Mouse (Mus musculus) forebrain, embryonic 13.5 days (tissue): ENCODE results near the gene Epb41l5. TPM values are rescaled to one million over a fixed set of nuclear protein-coding genes. Genes with fewer than 3 reads are reported as not detected.

Source experiments
- ATAC-seq: fragments of 200-750 bp; cut with Nextera tagmentation; 2 replicates; pipeline ENCODE4 v1.8.0; 2017
- H3K27ac ChIP-seq: fragments of 300-500 bp; sonication (generic); 2 replicates; pipeline ENCODE4 v1.5.1; 2015; ENCODE audit warnings: inconsistent platforms, mild to moderate bottlenecking, moderate library complexity
- H3K27me3 ChIP-seq: fragments of 300-500 bp; sonication (generic); 2 replicates; pipeline ENCODE4 v1.6.1; 2015; ENCODE audit warnings: mild to moderate bottlenecking, inconsistent platforms
- H3K36me3 ChIP-seq: fragments of 300-500 bp; sonication (generic); 2 replicates; pipeline ENCODE4 v1.6.1; 2015; ENCODE audit warnings: mild to moderate bottlenecking, inconsistent platforms; ENCODE audit not compliant: poor library complexity, severe bottlenecking
- H3K4me1 ChIP-seq: fragments of 300-500 bp; sonication (generic); 2 replicates; pipeline ENCODE4 v1.6.1; 2015; ENCODE audit warnings: inconsistent platforms
- H3K4me2 ChIP-seq: fragments of 300-500 bp; sonication (generic); 2 replicates; pipeline ENCODE4 v1.6.1; 2015; ENCODE audit warnings: inconsistent platforms, mild to moderate bottlenecking, moderate library complexity
- H3K4me3 ChIP-seq: fragments of 300-500 bp; sonication (generic); 2 replicates; pipeline ENCODE4 v1.5.1; 2015; ENCODE audit warnings: mild to moderate bottlenecking, inconsistent platforms
- H3K9ac ChIP-seq: fragments of 300-500 bp; sonication (generic); 2 replicates; pipeline ENCODE4 v1.6.1; 2015; ENCODE audit warnings: mild to moderate bottlenecking, inconsistent platforms
- H3K9me3 ChIP-seq: fragments of 300-500 bp; sonication (generic); replicated peaks from 2 replicates; pipeline ENCODE4 v1.6.1; 2016; ENCODE audit warnings: inconsistent platforms
- WGBS: fragments of 180-500 bp; shearing (Covaris S2); methylation state at CpG from one replicate; pipeline ENCODE4 v1.1.7; 2015; 5-methylcytosine and 5-hydroxymethylcytosine counted together
- polyA plus RNA-seq: library from polyadenylated mRNA; unstranded; fragments of >200 nt; fragmentation: Nextera tagmentation; extraction: Ambion mirVana; gene quantifications from 2 replicates; pipeline ENCODE4 v1.2.1, GENCODE M21; 2015

The Epb41l5 gene
- polyA plus RNA-seq, 1 experiment from 2014 or later, result 26.2 TPM

DNA sequence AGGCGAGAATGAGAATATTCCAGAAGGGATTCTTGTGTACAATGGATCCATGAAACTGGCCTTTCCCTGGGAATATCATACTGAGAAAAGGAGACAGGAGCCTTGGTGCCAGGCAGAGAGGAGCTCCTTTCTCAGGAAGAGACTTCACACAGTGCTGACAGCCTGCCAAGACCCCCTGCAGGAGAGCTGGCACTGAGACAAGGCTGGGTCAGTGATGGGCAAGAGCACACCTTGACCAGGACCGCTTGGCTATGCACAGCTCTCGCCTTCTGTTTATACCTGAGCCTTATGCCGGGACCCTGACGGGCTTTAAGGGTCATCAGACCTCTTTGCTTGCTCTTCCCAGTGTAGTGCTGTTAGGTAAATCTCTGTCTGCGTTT lies 153.4 kb downstream of the Epb41l5 start:
- Histone ChIP-seq H3K4me3 (no peak overlapping the region), H3K27ac (no peak overlapping the region)
- 87% methylated on average over 6 of the region's 6 CpGs for WGBS

More for the DNA sequence above, 153.4 kb downstream of the Epb41l5 start:
- Histone ChIP-seq H3K9me3 (no peaks in the 10 kb centered on the region; the same call in 1 of the 2 replicates), H3K27me3 (no peaks in the 10 kb centered on the region), H3K36me3 (peaks cover under 1% of the 10 kb centered on the region; the same call in 1 of the 2 replicates), H3K4me1 (peaks cover 5% of the 10 kb centered on the region; the same call in 1 of the 2 replicates), H3K4me2 (no peak overlapping the region), H3K9ac (no peak overlapping the region)
- ATAC-seq, result no peak

Other genes starting within 250 kb of the Epb41l5 start
- gene Inhbb, start 226.8 kb downstream of the Epb41l5 start, polyA plus RNA-seq, result 4.1 and 4.6 TPM in 2 replicates
- gene Ralb, start 144.2 kb downstream of the Epb41l5 start, polyA plus RNA-seq, result 51.0 and 52.5 TPM in 2 replicates
- 18.7 and 19.1 TPM in 2 replicates for gene Tmem185b, start 122.8 kb downstream of the Epb41l5 start, polyA plus RNA-seq
- gene Ptpn4, start 188.6 kb upstream of the Epb41l5 start, polyA plus RNA-seq, result 10.9 and 11.0 TPM in 2 replicates